Comparison of ENCODE assay signal across 8 mouse cellular contexts in the genomic region with DNA sequence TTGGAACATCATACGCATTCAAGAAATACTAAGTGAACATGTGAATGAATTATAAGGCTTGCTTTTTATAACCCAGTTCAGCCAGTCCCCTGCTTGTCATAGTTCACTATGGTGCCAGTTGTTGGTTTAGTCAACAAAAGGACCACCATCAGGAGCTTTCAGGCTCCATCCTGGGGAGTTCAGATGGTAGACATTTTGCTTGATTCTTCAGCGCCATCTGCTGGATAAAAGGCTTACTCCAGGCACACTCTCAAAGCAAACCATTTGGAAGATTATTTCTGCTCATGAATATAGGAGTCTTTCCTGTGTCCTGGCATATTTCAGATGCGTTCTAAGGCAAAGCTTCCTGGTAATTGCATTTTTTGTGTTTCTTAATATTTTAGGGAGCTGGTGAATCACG.
DNase-seq lines count a peak whose midpoint lies in the region; ATAC-seq and TF ChIP-seq lines count a peak whose summit lies in the region.
"Had no signal": no experiment of that assay in that cellular context is flagged by ENCODE, and none has a peak within 500 bp of the region (broad histone marks: within the 10 kb centered on the region; RNA-seq: fewer than 3 reads in every experiment).

No protein-coding gene starts in this region.

- no peaks in the 10 kb centered on the region for H3K27me3 ChIP-seq in G1E (ENCODE audit: insufficient read depth, low read length)
- H3K27me3 ChIP-seq in embryonic facial prominence, embryonic 14.5 days (replicated peaks; ENCODE audit: control insufficient read depth, insufficient read depth, low read length) = no peaks in the 10 kb centered on the region
- no peaks in the 10 kb centered on the region for H3K27me3 ChIP-seq in hindbrain, embryonic 10.5 days (ENCODE audit: insufficient read depth, poor library complexity, severe bottlenecking)
- H3K27me3 ChIP-seq: limb, embryonic 12.5 days had no signal

- WGBS in bone marrow, adult 2 months = 34% methylated on average over 4 of the region's 4 CpGs
- WGBS in embryonic facial prominence, embryonic 14.5 days = 32% methylated on average over 4 of the region's 4 CpGs
- 33% methylated on average over 4 of the region's 4 CpGs for WGBS in hindbrain, embryonic 10.5 days

- ATAC-seq in G1E (ENCODE audit: extremely low read depth, insufficient number of reproducible peaks, low FRiP score, poor library complexity, severe bottlenecking) = peak; percentile 34; the same call in 1 of the 2 replicates
- peak; percentile 75 for ATAC-seq in embryonic facial prominence, embryonic 14.5 days (ENCODE audit: low read depth)

- H3K4me1 ChIP-seq in G1E (ENCODE audit: insufficient read depth, low read depth, low read length) = peaks cover 16% of the 10 kb centered on the region
- no peaks in the 10 kb centered on the region; the same call in 1 of the 2 replicates for H3K4me1 ChIP-seq in bone marrow, adult 2 months (ENCODE audit: control insufficient read depth, insufficient read depth, low read length)
- H3K4me1 ChIP-seq in embryonic facial prominence, embryonic 14.5 days (ENCODE audit: control insufficient read depth, insufficient read depth, low read length) = peaks cover 3% of the 10 kb centered on the region; the same call in 1 of the 2 replicates
- peaks cover 11% of the 10 kb centered on the region for H3K4me1 ChIP-seq in hindbrain, embryonic 10.5 days (replicated peaks)

- no peaks in the 10 kb centered on the region for H3K9me3 ChIP-seq in G1E (replicated peaks)
- H3K9me3 ChIP-seq in embryonic facial prominence, embryonic 14.5 days (ENCODE audit: control insufficient read depth, low read length) = no peaks in the 10 kb centered on the region
- H3K9me3 ChIP-seq in hindbrain, embryonic 10.5 days = no peaks in the 10 kb centered on the region
- H3K9me3 ChIP-seq: limb, embryonic 12.5 days had no signal

- H3K4me2 ChIP-seq in embryonic facial prominence, embryonic 14.5 days (ENCODE audit: low read depth, low read length) = no peak overlapping the region
- H3K4me2 ChIP-seq: limb, embryonic 12.5 days had no signal

- H3K27ac ChIP-seq in bone marrow, adult 2 months (ENCODE audit: control insufficient read depth, insufficient read depth, low read depth, low read length, poor library complexity) = no peak overlapping the region
- H3K27ac ChIP-seq in embryonic facial prominence, embryonic 14.5 days (replicated peaks; ENCODE audit: low read depth, low read length) = no peak overlapping the region
- no peak overlapping the region for H3K27ac ChIP-seq in hindbrain, embryonic 10.5 days
- no peak overlapping the region for H3K27ac ChIP-seq in layer of hippocampus, adult 2 months
- H3K27ac ChIP-seq: limb, embryonic 12.5 days had no signal

- TF ChIP-seq POLR2A in bone marrow, adult 2 months (IDR thresholded peaks at IDR 0.05; ENCODE audit: borderline replicate concordance, control insufficient read depth, low read depth, low read length) = no peak

- no peaks in the 10 kb centered on the region for H3K36me3 ChIP-seq in G1E (replicated peaks)
- no peaks in the 10 kb centered on the region for H3K36me3 ChIP-seq in embryonic facial prominence, embryonic 14.5 days (ENCODE audit: control insufficient read depth, insufficient read depth, low read length)
- no peaks in the 10 kb centered on the region for H3K36me3 ChIP-seq in hindbrain, embryonic 10.5 days
- H3K36me3 ChIP-seq: limb, embryonic 12.5 days had no signal

- H3K4me3 ChIP-seq in G1E (ENCODE audit: low read depth, low read length) = no peak overlapping the region
- no peak overlapping the region for H3K4me3 ChIP-seq in bone marrow, adult 2 months (replicated peaks; ENCODE audit: control insufficient read depth, low read depth, low read length)
- H3K4me3 ChIP-seq in embryonic facial prominence, embryonic 14.5 days (ENCODE audit: low read depth, low read length) = no peak overlapping the region
- no peak overlapping the region for H3K4me3 ChIP-seq in hindbrain, embryonic 10.5 days
- no peak overlapping the region for H3K4me3 ChIP-seq in layer of hippocampus, adult 2 months
- H3K4me3 ChIP-seq: limb, embryonic 12.5 days had no signal

- TF ChIP-seq CTCF in G1E (IDR thresholded peaks at IDR 0.05; ENCODE audit: low read depth, low read length) = peak; percentile 39; the same call in 1 of the 2 replicates
- peak; percentile 42 for TF ChIP-seq CTCF in bone marrow, adult 2 months (IDR thresholded peaks at IDR 0.05; ENCODE audit: control insufficient read depth, insufficient read depth, low read length)
- TF ChIP-seq CTCF in layer of hippocampus, adult 2 months (conservative IDR thresholded peaks at IDR 0.05) = peak; percentile 98

- DNase-seq in G1E (ENCODE audit: low spot score) = peak; percentile 15
- DNase-seq in embryonic facial prominence, embryonic 14.5 days (ENCODE audit: low spot score) = peak; percentile 83
- DNase-seq in hindbrain, embryonic 10.5 days (ENCODE audit: low spot score) = peak; percentile 57
- peak; percentile 76 to 86 for DNase-seq in layer of hippocampus, adult 2 months (ENCODE audit: low spot score in 2 of 2)
- DNase-seq in lung, postnatal 14 days = peak; percentile 76
- peak; percentile 88 to 89 for DNase-seq in right cerebral cortex, adult 2 months (ENCODE audit: low spot score in 2 of 2)

- no peak overlapping the region for H3K9ac ChIP-seq in embryonic facial prominence, embryonic 14.5 days (ENCODE audit: low read depth, low read length)
- H3K9ac ChIP-seq: limb, embryonic 12.5 days had no signal

Comparison
In these comparisons a context has a peak if more than half of its experiments do, and no peak if none do; other contexts are left out.
1. DNase-seq: peak in every context shown above with its lines; median percentile 88 in right cerebral cortex, adult 2 months; 83 in embryonic facial prominence, embryonic 14.5 days; 81 in layer of hippocampus, adult 2 months; 76 in lung, postnatal 14 days; 57 in hindbrain, embryonic 10.5 days; 15 in G1E.
2. CTCF ChIP-seq: peak in every context shown above with its lines; median percentile 98 in layer of hippocampus, adult 2 months; 42 in bone marrow, adult 2 months; 39 in G1E.